Mouse (Mus musculus) forebrain, embryonic 11.5 days (tissue): Measurements from ENCODE around the gene H2-D1. TPM values are rescaled to one million over a fixed set of nuclear protein-coding genes. Genes with fewer than 3 reads are reported as not detected.

Source experiments
- ATAC-seq: fragments of 200-750 bp; cut with Nextera tagmentation; replicated peaks from 2 replicates; pipeline ENCODE4 v1.8.0; 2017; ENCODE audit warnings: moderate TSS enrichment; ENCODE audit not compliant: low FRiP score
- DNase-seq: peaks from one replicate; pipeline ENCODE4 v3.0.0-alpha.2; 2017; ENCODE audit warnings: low spot score
- H3K27ac ChIP-seq: fragments of 300-500 bp; sonication (generic); 2 replicates; pipeline ENCODE4 v1.5.1; 2014; ENCODE audit warnings: low read depth, low read length
- H3K27me3 ChIP-seq: fragments of 300-500 bp; sonication (generic); 2 replicates; pipeline ENCODE4 v1.6.1; 2014; ENCODE audit warnings: mild to moderate bottlenecking, low read length, mixed read lengths; ENCODE audit not compliant: control insufficient read depth, insufficient read depth
- H3K36me3 ChIP-seq: fragments of 300-500 bp; sonication (generic); 2 replicates; pipeline ENCODE4 v1.6.1; 2014; ENCODE audit warnings: mild to moderate bottlenecking, low read length, moderate library complexity, mixed read lengths; ENCODE audit not compliant: control insufficient read depth, insufficient read depth
- H3K4me1 ChIP-seq: fragments of 300-500 bp; sonication (generic); replicated peaks from 2 replicates; pipeline ENCODE4 v1.6.1; 2014; ENCODE audit warnings: low read length, mixed read lengths; ENCODE audit not compliant: control insufficient read depth, insufficient read depth
- H3K4me2 ChIP-seq: fragments of 300-500 bp; sonication (generic); 2 replicates; pipeline ENCODE4 v1.6.1; 2014; ENCODE audit warnings: low read depth, mild to moderate bottlenecking, low read length, moderate library complexity, mixed read lengths; ENCODE audit not compliant: severe bottlenecking
- H3K4me3 ChIP-seq: fragments of 300-500 bp; sonication (generic); 2 replicates; pipeline ENCODE4 v1.5.1; 2014; ENCODE audit warnings: low read depth, low read length
- H3K9ac ChIP-seq: fragments of 300-500 bp; sonication (generic); 2 replicates; pipeline ENCODE4 v1.6.1; 2014; ENCODE audit warnings: low read length
- H3K9me3 ChIP-seq: fragments of 300-500 bp; sonication (generic); 2 replicates; pipeline ENCODE4 v1.6.1; 2016; ENCODE audit warnings: low read length, mixed read lengths; ENCODE audit not compliant: control insufficient read depth
- WGBS: fragments of 180-500 bp; shearing (Covaris S2); extraction: QIAGEN DNeasy Blood & Tissue Kit; methylation state at CpG from one replicate; pipeline ENCODE4 v1.1.7; 2014; 5-methylcytosine and 5-hydroxymethylcytosine counted together
- polyA plus RNA-seq: library from polyadenylated mRNA; unstranded; fragments of >200 nt; fragmentation: Nextera tagmentation; extraction: Ambion mirVana; gene quantifications from 2 replicates; pipeline ENCODE4 v1.2.1, GENCODE M21; 2014

Gene H2-D1
- polyA plus RNA-seq, 1 experiment from 2014 or later, result 45.8 TPM

- Histone ChIP-seq H3K36me3 (peaks cover 43% of the 10 kb centered on the region), H3K27me3 (no peaks in the 10 kb centered on the region), H3K27ac (no peak overlapping the region), H3K4me2 (no peak overlapping the region), H3K4me1 (no peaks in the 10 kb centered on the region), H3K9ac (no peak overlapping the region; the same call in 1 of the 2 replicates), H3K9me3 (no peaks in the 10 kb centered on the region), H3K4me3 (no peak overlapping the region)
- ATAC-seq (no peak), DNase-seq (no peak)
- WGBS, result 89% methylated on average over 18 of the region's 18 CpGs
Observed at GRCm38 (mm10) chr17:35252619-35253292, 9.8 kb upstream of the H2-D1 start.

- WGBS, result 88% methylated on average over 32 of the region's 32 CpGs
- DNase-seq, result no peak
Observed at GRCm38 (mm10) chr17:35253293-35254093, 9.0 kb upstream of the H2-D1 start.

GRCm38 (mm10) chr17:35254241-35255098 is 8.1 kb upstream of the H2-D1 start:
- Histone ChIP-seq H3K9me3 (no peaks in the 10 kb centered on the region), H3K36me3 (peaks cover 28% of the 10 kb centered on the region), H3K4me3 (no peak overlapping the region), H3K4me1 (no peaks in the 10 kb centered on the region), H3K27me3 (no peaks in the 10 kb centered on the region), H3K27ac (no peak overlapping the region), H3K4me2 (no peak overlapping the region), H3K9ac (no peak overlapping the region)
- peak; percentile 32; the same call in 1 of the 2 replicates for ATAC-seq
- 60% methylated on average over 11 of the region's 11 CpGs for WGBS
- peak; percentile 70 for DNase-seq

More at GRCm38 (mm10) chr17:35253293-35254093, 9.0 kb upstream of the H2-D1 start:
- no peak overlapping the region for H3K4me3 ChIP-seq
- H3K27me3 ChIP-seq, result no peaks in the 10 kb centered on the region
- H3K9ac ChIP-seq, result no peak overlapping the region
- H3K9me3 ChIP-seq, result no peaks in the 10 kb centered on the region
- H3K4me1 ChIP-seq, result no peaks in the 10 kb centered on the region
- H3K27ac ChIP-seq, result no peak overlapping the region
- ATAC-seq, result peak; percentile 8; the same call in 1 of the 2 replicates
- no peak overlapping the region for H3K4me2 ChIP-seq
- H3K36me3 ChIP-seq, result peaks cover 38% of the 10 kb centered on the region

GRCm38 (mm10) chr17:35255301-35255700 is 7.2 kb upstream of the H2-D1 start:
- Histone ChIP-seq H3K9me3 (no peaks in the 10 kb centered on the region), H3K27me3 (no peaks in the 10 kb centered on the region), H3K27ac (no peak overlapping the region), H3K9ac (no peak overlapping the region), H3K36me3 (peaks cover 22% of the 10 kb centered on the region), H3K4me1 (no peaks in the 10 kb centered on the region), H3K4me3 (no peak overlapping the region), H3K4me2 (no peak overlapping the region)
- ATAC-seq, result no peak
- DNase-seq, result no peak
- WGBS, result 75% methylated on average over 3 of the region's 3 CpGs

GRCm38 (mm10) chr17:35255704-35256103 is 6.8 kb upstream of the H2-D1 start:
- DNase-seq (no peak), ATAC-seq (no peak)
- H3K9ac ChIP-seq, result no peak overlapping the region
- H3K4me1 ChIP-seq, result no peaks in the 10 kb centered on the region
- no peak overlapping the region for H3K4me2 ChIP-seq
- no peak overlapping the region for H3K27ac ChIP-seq
- H3K27me3 ChIP-seq, result no peaks in the 10 kb centered on the region
- no peaks in the 10 kb centered on the region for H3K9me3 ChIP-seq
- peaks cover 19% of the 10 kb centered on the region for H3K36me3 ChIP-seq
- 65% methylated on average over 4 of the region's 4 CpGs for WGBS
- H3K4me3 ChIP-seq, result no peak overlapping the region

GRCm38 (mm10) chr17:35257378-35257777 is 5.2 kb upstream of the H2-D1 start:
- Histone ChIP-seq H3K36me3 (peaks cover 7% of the 10 kb centered on the region; the same call in 1 of the 2 replicates), H3K27me3 (no peaks in the 10 kb centered on the region), H3K4me1 (no peaks in the 10 kb centered on the region), H3K4me2 (no peak overlapping the region), H3K27ac (no peak overlapping the region), H3K9ac (no peak overlapping the region), H3K4me3 (no peak overlapping the region), H3K9me3 (no peaks in the 10 kb centered on the region)
- DNase-seq, result no peak
- ATAC-seq, result no peak
- WGBS, result 83% methylated on average over 1 of the region's 1 CpGs

GRCm38 (mm10) chr17:35257824-35258491 is 4.6 kb upstream of the H2-D1 start:
- H3K9ac ChIP-seq, result peak overlapping the region; percentile 9
- H3K27me3 ChIP-seq, result no peaks in the 10 kb centered on the region
- WGBS, result 17% methylated on average over 17 of the region's 17 CpGs
- H3K36me3 ChIP-seq, result peaks cover under 1% of the 10 kb centered on the region; the same call in 1 of the 2 replicates
- H3K9me3 ChIP-seq, result no peaks in the 10 kb centered on the region
- DNase-seq, result peak; percentile 93
- H3K4me2 ChIP-seq, result peak overlapping the region; percentile 35
- no peak overlapping the region for H3K27ac ChIP-seq
- ATAC-seq, result no peak
- no peak overlapping the region for H3K4me3 ChIP-seq
- H3K4me1 ChIP-seq, result no peaks in the 10 kb centered on the region
